Mouse (Mus musculus) layer of hippocampus, adult 18-20 months (tissue): ENCODE measurements around the gene Ccr6. TPM values are rescaled to one million over a fixed set of nuclear protein-coding genes. Genes with fewer than 3 reads are reported as not detected.

Experiments used
- DNase-seq, 2 experiments: peaks; one replicate each; pipeline ENCODE4 v3.0.0; 2022; ENCODE audit warnings: low spot score in 2 of 2
- total RNA-seq, 2 experiments: library from RNA; stranded (reverse); gene quantifications; 2 replicates each; pipeline ENCODE4 v1.2.3; 2021

The Ccr6 gene
- total RNA-seq, 2 experiments from 2014 or later: 0.47 TPM; not detected in 1

DNA sequence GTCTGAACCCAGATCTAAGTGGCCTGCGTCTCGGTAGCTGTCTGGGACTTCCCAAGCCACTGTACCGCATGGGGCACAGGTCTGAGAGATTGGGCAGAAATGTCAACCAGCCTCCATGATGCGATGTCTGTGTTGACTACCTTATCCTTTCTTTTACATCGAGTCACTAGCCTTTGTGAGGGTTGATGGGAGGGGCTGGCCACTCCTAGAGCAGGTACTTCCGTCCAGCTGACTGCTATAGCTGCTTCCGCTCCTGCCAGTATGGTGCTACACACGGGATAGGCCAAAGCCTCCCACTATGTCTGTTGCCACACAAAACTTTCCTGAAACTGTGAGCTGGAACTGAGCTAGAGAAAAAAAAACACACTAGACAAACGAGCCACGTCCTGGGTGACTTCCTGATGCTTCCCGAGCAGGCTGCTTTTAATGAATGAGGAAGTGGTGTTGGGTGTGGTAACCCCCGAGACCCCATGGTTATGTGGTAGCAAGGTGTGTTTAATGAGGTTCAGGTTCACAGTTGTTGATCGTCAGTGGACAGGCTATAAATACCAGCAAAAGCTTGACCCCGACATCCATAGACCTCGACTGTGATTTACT, 2.1 kb upstream of the Ccr6 start:
- no peak for DNase-seq

DNA sequence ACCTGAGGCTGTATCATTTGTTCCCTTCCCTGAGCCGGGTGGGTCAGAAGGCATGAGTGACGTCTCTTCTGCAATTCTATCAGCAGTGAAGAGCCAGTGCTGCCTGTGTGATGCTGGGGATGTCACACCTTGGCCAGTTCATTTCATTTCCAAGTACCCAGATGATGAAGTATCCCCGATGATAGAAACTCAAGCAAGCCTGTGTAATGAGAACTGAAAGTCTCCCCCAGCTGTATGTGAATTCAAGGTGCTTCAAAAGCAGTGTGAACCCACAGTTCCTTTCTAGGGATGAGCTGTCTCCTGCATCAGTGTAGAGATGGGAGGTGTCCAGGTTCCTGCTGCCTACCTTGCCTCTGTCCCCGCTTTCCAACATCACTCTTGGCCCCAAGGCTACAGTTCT, 1.3 kb upstream of the Ccr6 start:
- DNase-seq: no peak

DNA sequence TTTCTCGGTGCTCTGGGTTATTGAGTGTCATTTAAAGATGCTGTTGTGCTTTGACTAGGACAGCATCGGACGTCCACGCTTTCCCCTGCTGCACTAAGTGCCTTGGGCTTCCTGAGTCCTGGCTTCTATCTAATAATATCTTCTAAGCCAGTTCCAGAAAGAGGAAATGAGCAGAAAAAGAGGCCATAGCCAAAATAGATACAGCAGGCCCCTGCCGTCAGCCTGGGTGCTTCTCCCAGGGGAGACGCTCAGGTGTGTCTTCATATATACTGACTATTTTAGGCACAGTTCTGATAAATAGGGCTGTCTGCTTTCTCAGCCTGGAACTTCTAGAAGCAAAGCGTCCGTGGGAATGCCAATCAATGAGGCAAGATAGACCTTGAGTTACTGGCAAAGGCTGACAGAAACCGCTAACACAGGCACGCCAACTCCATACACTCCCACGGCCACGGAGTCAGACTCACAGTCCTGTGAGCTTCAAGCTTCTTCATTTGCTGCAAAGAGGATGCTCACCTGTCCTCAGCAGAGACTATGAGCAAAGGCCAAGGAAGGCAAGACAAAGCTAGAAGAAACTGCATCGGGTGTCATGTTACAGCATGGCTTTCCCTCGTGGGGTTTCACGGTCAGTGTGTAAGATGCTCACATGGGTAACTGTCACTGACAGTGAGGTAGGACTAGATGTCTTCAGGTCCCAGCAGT, 2.3 kb downstream of the Ccr6 start:
- DNase-seq: no peak

DNA sequence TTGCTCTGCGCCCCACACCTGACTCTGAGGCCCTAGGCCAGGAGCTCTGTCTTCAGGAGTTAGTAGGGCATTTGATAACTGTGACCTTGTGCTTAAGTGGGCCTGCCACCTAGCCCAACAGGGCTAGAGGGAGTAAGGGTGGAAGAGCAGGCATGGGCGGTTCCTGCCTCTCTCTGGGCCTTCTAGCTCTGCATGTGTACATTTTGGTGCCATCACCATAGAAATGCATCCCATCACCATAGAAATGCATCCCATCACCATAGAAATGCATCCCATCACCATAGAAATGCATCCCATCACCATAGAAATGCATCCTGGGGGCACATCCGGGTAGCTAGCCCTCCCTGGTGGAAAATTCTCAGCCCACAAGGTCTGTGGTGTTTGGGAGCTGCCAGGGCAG, 3.7 kb downstream of the Ccr6 start:
- no peak for DNase-seq

DNA sequence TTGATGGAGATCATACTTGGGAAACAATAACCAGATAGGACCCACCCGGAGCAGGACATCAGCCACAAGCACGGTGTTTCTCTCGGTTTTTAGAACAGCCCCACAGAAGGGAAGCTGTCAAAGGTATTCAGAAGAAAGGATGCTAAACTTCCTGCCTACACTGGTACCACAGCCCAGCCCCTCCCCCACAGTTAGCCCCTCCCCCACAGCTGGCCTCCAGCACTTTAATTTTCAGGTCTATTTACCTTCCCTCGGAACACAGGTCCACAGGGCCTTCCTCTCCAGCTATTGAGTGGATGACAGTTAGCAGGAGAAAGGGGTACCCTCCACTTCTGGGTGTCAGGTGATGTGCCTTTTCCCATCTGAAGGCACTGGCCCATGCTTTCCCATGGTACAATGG, 4.7 kb downstream of the Ccr6 start:
- no peak for DNase-seq

DNA sequence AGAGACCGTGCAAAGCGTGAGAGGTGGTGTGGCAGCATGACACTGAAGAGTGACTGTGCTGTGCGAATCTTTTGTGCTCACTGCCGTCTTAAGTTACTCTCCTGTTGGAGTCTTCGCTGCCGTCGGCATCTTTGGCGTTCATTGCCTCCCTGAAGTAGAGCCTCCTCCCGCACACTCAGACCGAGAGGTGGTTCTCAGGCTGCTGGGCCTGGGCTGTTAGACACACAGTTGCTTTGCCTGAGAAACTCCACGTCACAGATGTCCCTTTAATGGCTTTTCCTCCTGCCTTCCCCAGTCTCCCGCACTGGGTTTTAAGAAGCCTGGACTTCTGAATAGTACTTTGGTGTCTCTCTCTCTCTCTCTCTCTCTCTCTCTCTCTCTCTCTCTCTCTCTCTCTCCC, 5.8 kb downstream of the Ccr6 start:
- DNase-seq: no peak

DNA sequence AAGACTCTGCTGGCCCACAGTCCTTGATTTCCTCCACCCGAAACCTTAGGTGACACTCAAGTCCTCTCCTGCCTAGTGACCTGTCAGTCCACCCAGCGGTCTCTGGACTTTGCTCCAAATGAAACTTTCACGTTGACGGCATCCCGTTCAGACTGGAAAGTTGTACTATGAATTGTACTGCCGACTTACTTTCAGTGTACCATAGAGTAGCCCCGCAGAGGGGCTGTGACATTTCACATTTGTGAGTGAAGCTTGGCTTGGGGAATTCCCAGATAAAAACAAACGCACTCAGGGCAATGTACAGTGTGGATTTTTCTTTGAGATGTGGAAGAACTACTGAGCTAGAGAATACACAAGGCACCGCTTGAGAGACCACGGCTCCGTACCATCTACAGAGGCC, 6.3 kb downstream of the Ccr6 start:
- no peak for DNase-seq

DNA sequence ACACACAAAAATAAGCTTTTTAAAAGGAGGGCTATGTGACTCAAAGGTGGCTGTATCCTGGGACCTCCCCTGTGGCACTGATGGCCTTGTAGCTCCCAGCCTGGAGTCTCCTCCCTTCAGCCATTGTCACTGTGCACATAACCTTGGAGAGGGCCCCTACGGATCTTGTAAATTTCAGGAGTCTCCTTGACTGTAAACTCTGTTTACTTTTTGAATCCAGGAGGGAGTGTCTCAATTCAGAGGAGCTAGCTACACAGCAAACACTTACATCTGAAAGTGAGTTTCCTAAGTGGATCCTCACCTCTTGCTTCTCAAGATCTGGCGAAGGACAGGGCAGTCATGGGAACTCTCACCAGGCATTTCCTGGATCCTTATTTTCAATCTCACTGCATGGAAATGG, 8.3 kb downstream of the Ccr6 start:
- no peak for DNase-seq

DNA sequence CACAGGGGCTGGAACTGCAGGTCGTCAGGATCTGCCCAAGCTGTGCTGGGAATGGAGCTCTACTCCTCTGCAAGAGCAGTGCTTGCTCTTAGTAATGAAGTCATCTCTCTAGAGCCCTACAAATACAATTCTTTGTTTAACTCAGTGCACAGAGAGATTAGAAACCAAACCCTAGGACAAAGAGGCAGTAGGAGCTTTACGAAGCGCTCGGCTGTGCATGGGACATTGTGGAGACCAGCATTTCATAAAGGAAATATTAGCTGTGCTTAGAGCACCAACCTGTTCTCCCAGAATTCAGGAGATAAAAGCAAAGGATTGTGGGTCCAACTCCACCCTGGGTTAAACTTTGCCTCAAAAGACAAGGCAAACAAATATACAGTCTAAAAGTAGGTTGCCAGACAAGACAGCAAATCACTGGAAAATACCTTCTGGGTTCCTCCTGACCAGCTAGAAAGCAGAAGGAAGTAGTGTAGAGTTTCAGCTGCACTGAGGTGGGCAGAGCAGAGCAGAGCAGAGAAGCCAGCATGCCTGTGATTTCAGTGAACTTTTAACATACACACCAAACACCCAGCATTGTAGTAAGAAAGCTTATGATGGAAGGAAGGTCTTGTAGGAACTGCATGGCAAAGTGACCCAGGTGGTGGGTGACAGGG, 10.4 kb downstream of the Ccr6 start:
- DNase-seq: no peak

DNA sequence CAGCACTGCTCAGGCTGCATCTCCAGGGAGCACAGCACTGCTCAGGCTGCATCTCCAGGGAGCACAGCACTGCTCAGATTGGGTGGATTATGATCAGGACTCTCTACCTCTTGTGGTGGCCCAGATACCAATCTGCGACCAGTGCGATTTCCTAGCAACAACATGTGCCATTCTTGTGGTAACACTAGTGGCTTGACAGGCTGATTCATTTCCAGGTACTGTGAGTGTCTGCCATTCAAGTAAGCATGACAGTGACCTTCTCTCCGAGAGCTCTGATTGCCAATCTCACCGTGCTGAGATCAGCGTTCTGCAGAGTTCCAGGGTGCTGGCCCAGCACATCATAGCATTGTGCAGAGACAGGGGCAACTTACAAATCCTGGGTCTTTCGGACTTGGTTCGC, 15.9 kb downstream of the Ccr6 start:
- no peak for DNase-seq

DNA sequence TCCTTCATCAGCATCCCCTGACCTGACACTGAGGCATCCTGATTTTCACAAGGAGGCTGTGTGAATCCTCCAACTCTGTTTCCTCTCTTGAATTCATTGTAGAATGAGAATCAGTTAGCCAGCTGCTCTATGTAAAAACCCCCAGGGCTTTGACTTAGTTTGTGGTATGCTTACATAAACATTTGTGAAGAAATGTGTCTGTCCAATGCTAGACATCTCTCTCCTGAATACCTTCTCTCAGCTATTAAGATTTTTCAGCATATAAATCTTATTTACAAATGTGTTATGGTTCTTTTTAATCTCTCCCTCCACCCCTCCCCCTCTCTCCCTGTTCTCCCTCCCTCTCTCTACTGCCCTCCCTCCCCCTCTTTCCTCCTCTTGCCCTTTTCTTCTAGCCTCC, 18.4 kb downstream of the Ccr6 start:
- DNase-seq: no peak

DNA sequence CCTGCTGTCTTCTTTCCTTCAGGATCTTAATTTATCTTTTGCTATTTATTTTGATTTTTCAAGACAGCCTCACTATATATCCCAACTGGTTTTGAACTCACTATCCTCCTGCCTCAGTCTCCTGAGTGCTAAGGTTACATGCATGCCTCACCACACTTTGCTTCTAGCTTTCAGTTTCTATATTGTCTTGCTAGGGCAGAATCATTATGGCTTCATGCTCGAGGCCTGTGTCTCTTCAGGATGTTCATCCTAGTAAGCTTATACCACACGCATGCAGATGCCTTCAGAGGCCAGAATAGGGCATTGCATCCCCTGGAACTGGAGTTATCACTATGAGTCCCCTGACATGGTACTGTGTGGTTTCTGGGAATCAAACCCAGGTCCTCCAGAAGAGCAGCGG, 19.1 kb downstream of the Ccr6 start:
- DNase-seq: no peak

DNA sequence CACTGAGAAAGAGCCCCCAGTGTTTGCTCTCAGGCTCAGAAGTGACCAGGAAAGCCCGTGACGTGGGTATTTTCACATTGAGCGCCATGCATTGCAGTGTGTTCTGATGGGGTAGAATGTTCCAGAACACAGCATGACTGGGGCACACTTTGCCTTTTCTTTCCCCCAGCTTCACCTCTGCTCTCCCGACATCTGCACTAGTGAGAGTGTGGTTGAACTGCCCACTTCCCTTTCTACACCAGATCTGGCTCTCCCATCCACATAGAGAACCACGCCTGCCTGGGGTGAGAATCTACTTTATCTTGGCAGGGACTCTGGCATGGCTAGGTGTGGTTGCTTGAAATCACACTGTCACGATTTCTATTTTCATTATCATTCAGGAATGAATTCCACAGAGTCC, 19.7 kb downstream of the Ccr6 start:
- DNase-seq: no peak

DNA sequence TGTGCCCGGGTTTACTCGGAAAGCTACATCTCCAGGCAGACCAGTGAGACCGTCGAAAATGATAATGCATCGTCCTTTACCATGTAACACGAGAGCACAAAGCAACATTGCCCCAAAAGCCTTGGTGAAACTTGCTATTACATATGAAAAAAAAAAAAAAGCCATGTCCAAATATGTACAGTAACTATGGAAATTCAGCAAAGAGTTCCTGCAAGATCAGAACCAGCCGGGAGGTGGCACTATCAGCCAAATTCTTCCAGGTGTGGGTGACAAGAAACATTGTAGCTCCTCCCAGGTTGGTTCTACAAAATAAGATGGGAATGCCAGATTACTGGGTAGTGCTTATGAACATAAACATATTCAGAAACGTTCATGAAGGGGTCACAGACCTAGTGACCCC, 21.1 kb downstream of the Ccr6 start:
- no peak for DNase-seq

DNA sequence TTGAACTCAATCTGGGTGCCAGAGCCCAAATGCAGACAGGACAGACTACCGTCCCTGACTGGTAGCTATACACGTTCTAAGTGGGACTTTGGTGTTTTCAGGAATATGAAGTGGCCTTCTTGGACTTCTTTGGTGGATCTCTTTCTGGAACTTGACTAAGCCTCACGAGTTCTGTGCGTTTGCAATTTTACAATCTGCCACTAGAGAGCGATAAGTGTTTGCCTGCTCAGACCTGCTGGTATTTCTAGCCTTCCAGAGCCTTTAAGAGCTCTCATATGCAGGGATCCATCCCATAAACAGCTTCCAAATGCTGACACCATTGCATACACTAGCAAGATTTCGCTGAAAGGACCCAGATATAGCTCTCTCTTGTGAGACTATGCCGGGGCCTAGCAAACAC, 28.8 kb downstream of the Ccr6 start:
- peak; percentile 28 to 85 for DNase-seq

DNA sequence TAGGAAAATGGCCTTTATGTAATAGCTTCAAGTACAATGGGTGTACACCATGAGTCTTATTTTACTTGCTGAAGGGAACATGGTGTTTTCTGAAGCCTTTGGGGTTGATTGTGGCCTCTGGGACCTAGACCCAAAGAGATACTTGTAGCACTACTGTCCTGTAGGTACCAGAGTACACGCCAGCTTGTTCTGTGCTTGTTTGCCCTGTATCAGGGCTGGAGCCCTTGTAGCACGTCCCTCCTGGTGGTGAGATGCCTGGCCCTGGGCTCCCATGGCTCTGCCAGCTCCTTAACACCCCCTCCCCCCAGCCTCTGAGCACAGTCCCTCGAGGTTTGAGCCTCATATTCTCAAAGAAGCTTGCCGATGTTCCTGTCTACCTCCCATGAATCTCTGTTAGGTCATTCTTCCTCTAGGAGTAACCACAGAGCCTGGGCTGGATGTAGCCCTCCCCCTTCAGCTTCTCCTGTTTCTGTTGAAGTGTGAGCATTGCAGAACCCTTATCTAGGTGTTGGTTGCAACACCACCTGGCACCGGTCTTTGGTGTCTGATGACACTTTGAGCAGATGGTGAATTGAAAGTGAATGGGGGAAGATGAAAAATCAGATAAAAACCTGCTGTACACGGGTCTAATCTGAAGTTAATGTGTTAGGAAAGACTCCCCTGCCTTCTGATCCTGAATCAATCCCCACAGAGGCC, 36.4 kb downstream of the Ccr6 start:
- DNase-seq: no peak

DNA sequence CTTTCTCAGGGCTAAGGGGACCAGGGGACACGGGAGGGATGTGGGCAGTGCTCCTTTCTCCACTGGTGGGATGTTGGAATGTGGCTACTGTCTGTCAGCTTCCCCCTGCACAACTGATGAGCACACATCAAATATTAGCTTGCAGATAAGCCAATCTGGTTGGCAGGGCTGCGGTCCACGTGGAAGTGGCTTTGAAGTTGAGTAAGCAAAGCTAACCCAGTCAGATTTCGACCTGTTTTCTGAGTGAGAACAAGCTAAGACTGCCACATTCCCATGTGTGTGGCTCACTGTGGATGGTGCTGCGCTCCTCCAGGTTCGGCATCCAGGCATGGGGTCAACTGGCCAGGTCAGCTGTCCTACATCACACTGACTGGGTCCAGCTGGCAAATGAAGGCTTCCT, 37.1 kb downstream of the Ccr6 start:
- no peak for DNase-seq

DNA sequence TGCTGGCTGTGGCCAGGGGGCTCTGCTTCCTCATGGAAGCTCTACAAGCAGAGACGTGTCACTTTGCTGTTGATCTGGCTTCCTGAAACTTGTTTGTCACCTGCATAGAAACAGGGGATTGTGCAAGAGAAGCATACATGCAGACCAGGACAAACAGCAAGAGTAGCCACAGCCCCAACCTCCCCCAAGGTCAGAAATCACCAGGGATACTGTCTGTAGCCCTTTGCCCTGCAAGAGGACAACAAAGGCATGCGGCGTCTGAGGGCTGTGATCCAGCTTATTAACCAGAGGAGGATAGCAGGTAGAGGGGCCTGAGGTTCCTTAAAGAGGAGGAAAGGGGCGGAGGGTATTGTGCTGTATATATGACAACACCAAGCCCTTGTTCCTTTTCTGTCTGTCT, 40.2 kb downstream of the Ccr6 start:
- no peak for DNase-seq

DNA sequence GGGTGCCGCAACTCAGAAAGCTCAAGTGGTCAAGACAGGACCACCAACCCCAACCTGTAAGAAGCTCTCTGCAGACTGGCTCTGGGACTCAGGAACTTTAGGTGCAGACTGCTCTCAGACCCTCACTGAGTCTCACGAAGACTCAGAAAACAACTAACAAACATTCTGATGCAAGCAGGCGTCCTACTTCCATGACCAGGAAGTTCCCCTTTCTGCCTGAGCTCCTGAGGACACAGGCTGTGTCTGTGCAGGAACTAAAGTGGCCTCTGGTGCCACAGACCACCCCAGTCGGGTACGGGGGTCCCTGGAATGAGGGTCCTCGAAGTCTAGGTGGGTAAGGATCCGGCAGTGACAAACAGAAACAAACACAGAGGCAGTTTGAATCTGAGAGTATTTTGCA, 40.8 kb downstream of the Ccr6 start:
- no peak for DNase-seq

DNA sequence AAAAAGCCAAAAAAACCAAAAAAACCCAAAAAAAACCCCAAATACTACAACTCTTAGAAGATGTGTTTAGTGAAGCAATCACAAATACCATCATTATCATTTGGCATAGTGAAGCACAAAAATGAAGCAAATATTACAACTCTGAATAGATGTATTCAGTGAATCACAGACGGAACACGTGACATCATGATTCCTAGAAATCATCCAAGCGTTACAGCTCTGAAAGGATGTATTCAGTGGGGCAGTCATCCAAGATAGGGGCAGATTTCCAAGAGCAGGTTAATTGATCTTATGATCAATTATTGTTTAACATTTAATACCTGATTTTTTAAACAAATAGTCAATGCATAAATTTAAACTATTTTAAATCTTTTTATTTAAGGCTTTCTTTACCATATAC, 41.4 kb downstream of the Ccr6 start:
- DNase-seq: no peak

DNA sequence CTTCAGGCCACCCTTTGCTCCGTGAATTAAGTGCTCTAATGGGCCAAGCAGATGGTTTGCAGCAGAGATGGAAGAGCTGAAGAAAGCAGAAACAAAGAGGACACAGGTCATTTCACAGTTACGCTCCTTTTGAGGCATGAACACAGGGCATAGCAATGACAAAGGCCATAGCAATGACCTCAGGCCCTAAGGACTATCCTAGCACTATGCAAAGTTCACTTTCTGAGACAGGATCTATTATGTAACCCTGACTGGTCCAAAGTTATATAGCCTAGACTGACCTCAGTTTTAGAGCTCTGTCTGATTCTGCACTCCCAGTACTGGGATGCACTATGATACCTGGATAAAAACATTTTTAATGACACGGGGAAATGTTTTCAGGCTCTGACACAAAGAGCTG, 42.5 kb downstream of the Ccr6 start:
- DNase-seq: no peak

DNA sequence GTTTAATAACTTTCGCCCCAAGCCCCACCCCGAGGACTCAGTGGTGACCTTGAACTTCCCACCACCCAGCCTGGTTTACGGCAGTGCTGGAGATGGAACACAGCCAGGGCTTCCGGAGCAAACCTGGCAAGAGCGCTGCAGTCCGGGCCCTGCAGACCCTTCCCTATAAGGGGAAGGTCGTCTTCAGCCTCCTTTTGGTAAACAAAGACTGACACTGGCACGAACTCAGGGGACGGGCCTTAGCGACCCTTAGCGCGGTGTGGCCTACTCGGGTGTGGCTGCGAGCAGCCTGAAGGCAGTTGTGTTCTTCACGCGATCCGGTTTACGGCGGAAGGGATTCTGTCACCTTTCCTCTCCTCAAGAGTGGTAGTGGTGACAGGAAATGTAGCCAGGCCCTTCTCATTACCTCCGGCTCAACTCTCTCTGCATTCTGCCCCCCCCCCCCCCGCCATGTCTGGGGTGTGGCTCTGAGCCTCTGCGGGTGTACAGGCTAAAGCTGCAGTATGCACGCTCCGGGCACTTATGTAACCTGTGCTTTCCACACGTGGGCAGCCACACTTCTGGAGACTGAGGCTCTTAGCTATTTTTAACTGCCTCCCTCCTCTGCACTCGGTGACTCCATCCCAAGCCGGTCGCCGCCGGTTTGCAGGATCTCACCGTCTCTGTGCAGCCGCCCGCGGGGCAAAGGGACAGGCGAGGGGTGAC, 47.1 kb downstream of the Ccr6 start, which contains the start of gene Mpc1:
Gene Mpc1, plus strand, starts transcription at position 84 of the 705 bp plus-strand sequence.
- peak; percentile 82 to 91 for DNase-seq
